Mouse (Mus musculus) lung, adult 2 months (tissue): ENCODE data around the gene Cavin1.

Source experiments
- CTCF ChIP-seq: fragments of 200-500 bp; IDR thresholded peaks from 2 replicates; pipeline ENCODE4 v1.5.1; 2011; ENCODE audit warnings: mild to moderate bottlenecking, low read length, control low read depth; ENCODE audit not compliant: insufficient read depth
- POLR2A ChIP-seq: fragments of 200-500 bp; IDR thresholded peaks from 2 replicates; pipeline ENCODE4 v1.6.1; 2011; ENCODE audit warnings: low read depth, mild to moderate bottlenecking, control low read depth, low read length, borderline replicate concordance; ENCODE audit errors: extremely low read depth

DNA sequence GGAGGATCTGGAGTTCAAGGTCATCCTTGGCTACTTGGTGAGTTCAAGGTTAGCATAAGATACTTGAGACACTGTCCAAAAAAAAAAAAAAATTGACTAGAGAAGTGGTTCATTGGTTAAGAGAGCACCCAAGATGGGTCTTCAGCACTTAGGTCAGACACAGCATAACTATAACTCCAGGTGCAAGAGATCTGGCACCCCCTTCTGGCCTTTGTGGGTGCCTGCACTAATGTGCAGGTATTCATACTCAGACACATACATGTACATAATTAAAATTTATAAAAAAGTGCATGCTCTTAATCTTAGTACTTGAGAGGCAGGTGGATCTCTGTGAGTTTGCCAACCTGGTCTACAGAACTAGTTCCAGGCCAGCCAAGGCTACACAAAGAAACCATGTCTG, 23.1 kb downstream of the Cavin1 start:
- TF ChIP-seq CTCF = peak; percentile 31; the same call in 1 of the 2 replicates
- no peak for TF ChIP-seq POLR2A
